Mouse (Mus musculus) midbrain, embryonic 13.5 days (tissue): ENCODE measurements around the gene Tjap1. TPM values are rescaled to one million over a fixed set of nuclear protein-coding genes. Genes with fewer than 3 reads are reported as not detected.

Experiments
- ATAC-seq: fragments of 200-750 bp; cut with Nextera tagmentation; 2 replicates; pipeline ENCODE4 v1.8.0; 2017; ENCODE audit warnings: mild to moderate bottlenecking, moderate TSS enrichment, moderate library complexity
- H3K27ac ChIP-seq: fragments of 300-500 bp; sonication (generic); 2 replicates; pipeline ENCODE4 v1.5.1; 2015; ENCODE audit warnings: inconsistent platforms, mild to moderate bottlenecking, moderate library complexity
- H3K27me3 ChIP-seq: fragments of 300-500 bp; sonication (generic); 2 replicates; pipeline ENCODE4 v1.6.1; 2015; ENCODE audit warnings: mild to moderate bottlenecking, inconsistent platforms
- H3K36me3 ChIP-seq: fragments of 300-500 bp; sonication (generic); 2 replicates; pipeline ENCODE4 v1.6.1; 2015; ENCODE audit warnings: mild to moderate bottlenecking, inconsistent platforms
- H3K4me1 ChIP-seq: fragments of 300-500 bp; sonication (generic); replicated peaks from 2 replicates; pipeline ENCODE4 v1.6.1; 2015; ENCODE audit warnings: inconsistent platforms
- H3K4me2 ChIP-seq: fragments of 300-500 bp; sonication (generic); replicated peaks from 2 replicates; pipeline ENCODE4 v1.6.1; 2015; ENCODE audit warnings: moderate library complexity, mild to moderate bottlenecking, inconsistent platforms
- H3K4me3 ChIP-seq: fragments of 300-500 bp; sonication (generic); replicated peaks from 2 replicates; pipeline ENCODE4 v1.5.1; 2015; ENCODE audit warnings: mild to moderate bottlenecking, inconsistent platforms
- H3K9ac ChIP-seq: fragments of 300-500 bp; sonication (generic); replicated peaks from 2 replicates; pipeline ENCODE4 v1.6.1; 2015; ENCODE audit warnings: mild to moderate bottlenecking, inconsistent platforms
- H3K9me3 ChIP-seq: fragments of 300-500 bp; sonication (generic); 2 replicates; pipeline ENCODE4 v1.6.1; 2016; ENCODE audit warnings: mild to moderate bottlenecking, inconsistent platforms
- WGBS: fragments of 180-500 bp; shearing (Covaris S2); methylation state at CpG from one replicate; pipeline ENCODE4 v1.1.7; 2015; 5-methylcytosine and 5-hydroxymethylcytosine counted together
- polyA plus RNA-seq: library from polyadenylated mRNA; unstranded; fragments of >200 nt; fragmentation: Nextera tagmentation; extraction: Ambion mirVana; gene quantifications from 2 replicates; pipeline ENCODE4 v1.2.1, GENCODE M21; 2015

Gene Tjap1
- 31.3 and 37.2 TPM in 2 replicates for polyA plus RNA-seq

DNA sequence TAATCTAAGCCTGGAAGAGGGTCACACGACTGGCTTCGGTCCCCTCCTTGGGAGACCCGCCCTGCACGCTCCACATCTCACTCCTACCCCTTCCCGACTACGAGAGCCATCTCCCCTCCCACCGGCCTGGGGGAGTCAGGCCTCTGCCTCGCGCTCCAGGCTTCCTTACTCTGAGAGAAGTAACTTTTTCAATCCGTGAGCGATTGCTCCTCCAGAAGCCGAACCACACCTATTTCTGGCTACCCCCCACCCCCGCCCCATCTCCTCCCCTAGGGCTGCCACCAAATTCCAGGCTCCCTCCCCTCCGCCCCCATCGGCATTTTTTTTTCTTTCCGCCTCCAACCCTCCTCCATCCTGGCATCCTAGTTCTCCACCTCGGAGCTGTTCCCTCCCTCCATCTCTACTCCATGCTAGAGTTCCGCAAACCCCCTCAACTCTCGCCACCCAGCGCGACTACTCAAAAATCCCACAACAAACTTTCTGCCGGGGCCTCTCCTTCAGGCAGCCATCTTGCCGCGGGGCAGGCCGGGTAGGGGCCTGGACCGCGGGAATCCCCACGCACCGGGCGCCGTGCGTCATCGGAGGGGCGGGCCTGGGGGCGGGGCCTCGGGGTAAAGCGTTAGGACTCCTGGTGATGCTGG lies at the start of gene Tjap1:
TSS of gene Tjap1 (minus strand) at position 544 of the 641 bp plus-strand sequence.
- H3K9ac ChIP-seq = peak within 1 kb of the TSS; percentile 78
- H3K4me2 ChIP-seq = peak within 1 kb of the TSS; percentile 91
- H3K27me3 ChIP-seq = no peaks in the 10 kb centered on the region
- WGBS = under 1% methylated on average over 37 of the region's 37 CpGs
- no peaks in the 10 kb centered on the region for H3K9me3 ChIP-seq
- peaks cover 16% of the 10 kb centered on the region for H3K36me3 ChIP-seq
- peaks cover 24% of the 10 kb centered on the region for H3K4me1 ChIP-seq
- peak within 1 kb of the TSS; percentile 14; the same call in 1 of the 2 replicates for H3K27ac ChIP-seq
- ATAC-seq = peak; percentile 97
- H3K4me3 ChIP-seq = peak within 1 kb of the TSS; percentile 56

DNA sequence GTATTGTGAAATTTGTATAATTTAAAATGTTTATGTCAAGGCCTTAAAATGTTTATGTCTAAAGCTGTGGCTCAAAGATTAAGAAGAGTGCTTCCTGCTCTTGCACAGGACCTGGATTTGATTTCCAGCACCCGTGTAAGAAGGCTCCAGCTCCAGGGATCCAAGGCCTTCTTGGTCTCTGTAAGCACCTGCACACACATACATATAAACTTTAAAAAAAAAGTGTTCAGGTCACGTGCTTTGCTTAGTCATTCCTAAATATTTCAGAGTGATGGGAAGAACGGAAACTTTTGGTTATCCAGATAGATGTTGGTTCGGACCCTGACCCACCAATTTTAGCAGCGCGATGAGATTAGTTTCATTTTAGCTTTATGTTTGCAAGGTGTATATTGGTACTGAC lies 45.9 kb upstream of the Tjap1 start:
- Histone ChIP-seq H3K4me2 (peak overlapping the region; percentile 77), H3K4me3 (peak overlapping the region; percentile 70), H3K9ac (peak overlapping the region; percentile 46), H3K36me3 (peaks cover 9% of the 10 kb centered on the region), H3K9me3 (no peaks in the 10 kb centered on the region), H3K27ac (peak overlapping the region; percentile 93), H3K27me3 (no peaks in the 10 kb centered on the region), H3K4me1 (peaks cover 15% of the 10 kb centered on the region)
- ATAC-seq = no peak
- WGBS = 74% methylated on average over 6 of the region's 6 CpGs

DNA sequence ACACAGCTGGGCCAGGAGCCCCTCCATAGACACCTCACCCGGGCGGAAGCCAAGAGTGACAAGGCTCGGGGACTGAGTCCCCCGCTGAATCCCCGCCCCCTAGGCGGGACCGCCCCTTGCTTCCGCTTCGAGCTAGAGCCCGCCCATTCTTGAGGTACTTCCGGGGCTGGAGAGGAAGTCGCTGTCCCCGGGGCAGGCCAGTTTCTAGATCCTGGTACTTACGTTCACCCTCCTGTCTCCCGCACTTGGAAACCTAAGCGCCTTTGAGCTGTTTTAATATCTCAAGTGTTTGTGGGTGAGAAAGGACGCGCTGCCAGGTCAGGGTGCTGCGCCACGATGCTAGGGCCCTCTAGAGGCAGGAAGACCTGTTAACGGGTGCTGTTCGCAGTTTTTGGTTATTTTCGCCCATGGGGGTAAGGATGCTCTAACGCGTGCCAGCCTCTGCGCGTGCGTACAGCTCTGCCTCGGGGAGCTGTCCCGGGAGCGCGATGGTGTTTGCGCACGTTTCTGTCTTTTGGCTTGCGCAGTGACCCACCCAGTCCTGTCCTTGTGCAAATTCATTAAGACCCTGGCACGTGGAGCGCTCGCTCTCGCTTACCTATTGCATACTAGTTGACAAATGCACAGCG lies 45.2 kb upstream of the Tjap1 start, which contains the start of gene Abcc10:
TSS of gene Abcc10 (minus strand) at position 447 of the 629 bp plus-strand sequence.
- Histone ChIP-seq H3K9ac (peak within 1 kb of the TSS; percentile 82), H3K27ac (peak within 1 kb of the TSS; percentile 93), H3K27me3 (no peaks in the 10 kb centered on the region), H3K4me3 (peak within 1 kb of the TSS; percentile 70), H3K4me1 (peaks cover 15% of the 10 kb centered on the region), H3K4me2 (peak within 1 kb of the TSS; percentile 77), H3K36me3 (peaks cover 16% of the 10 kb centered on the region), H3K9me3 (no peaks in the 10 kb centered on the region)
- under 1% methylated on average over 40 of the region's 40 CpGs for WGBS
- peak; percentile 99 for ATAC-seq

DNA sequence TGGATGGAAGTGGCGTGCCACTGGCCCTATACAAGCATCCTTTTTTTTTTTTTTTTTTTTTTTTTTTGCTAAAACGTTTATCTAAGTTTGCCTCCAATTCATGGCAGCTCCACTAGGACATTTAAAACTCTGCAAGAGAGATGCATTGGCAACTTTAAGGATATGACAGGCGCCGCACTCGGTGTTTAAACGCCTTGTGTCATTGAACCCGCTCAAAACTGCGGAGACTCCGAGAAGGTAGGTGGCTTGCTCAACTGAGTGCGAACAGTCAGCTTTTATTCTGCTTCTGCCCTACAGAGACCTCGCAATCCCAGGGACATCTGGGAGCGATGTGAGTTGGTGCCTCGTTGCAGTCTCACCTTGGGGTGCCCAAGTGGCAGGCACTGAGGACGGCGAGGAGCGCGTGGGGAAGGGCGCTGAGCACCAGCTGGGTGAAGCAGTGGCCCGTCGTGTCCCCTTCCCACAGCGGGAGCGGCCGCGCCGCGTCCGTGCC lies 44.6 kb upstream of the Tjap1 start:
- WGBS = 4% methylated on average over 27 of the region's 27 CpGs
- H3K36me3 ChIP-seq = peaks cover 18% of the 10 kb centered on the region

DNA sequence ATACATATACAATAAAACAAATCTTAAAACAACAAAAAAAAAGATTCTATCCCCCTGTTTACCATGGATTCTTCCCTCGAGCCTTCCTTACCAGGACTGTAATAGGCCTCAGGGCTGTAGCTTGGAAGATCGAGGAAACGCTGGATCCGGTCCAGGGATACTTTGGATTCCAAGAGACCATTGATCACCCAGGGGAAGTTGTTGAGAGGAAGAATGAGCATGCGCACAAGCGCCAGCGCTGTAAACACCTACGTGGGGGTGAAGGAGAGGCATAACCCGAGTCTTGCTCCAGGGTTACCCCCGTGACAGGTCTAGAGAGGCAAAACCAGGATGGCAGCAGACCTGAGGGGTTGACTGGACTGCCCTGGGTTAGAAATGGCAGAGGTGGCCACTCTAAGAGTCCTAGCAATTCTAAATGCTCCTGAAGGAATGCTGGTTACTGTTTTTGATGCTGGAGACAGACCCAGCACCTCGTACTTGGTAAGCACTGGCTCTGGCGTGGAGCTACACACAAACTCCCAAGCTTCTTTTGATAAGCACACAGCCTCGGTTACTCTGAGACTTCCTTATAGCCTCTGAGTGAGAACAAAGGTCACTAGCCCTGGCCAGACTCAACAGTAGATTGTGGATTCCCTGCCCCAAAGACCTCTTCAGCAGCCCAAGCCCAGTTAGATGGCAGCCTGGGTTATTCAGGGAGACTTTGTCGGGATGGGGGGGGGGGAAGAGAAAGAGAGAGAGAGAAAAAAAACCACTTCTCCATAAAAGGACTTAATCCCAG lies 39.4 kb upstream of the Tjap1 start:
- no peaks in the 10 kb centered on the region for H3K9me3 ChIP-seq
- H3K36me3 ChIP-seq = peaks cover 41% of the 10 kb centered on the region
- ATAC-seq = no peak
- H3K9ac ChIP-seq = no peak overlapping the region
- peaks cover 10% of the 10 kb centered on the region for H3K4me1 ChIP-seq
- H3K27ac ChIP-seq = no peak overlapping the region
- H3K27me3 ChIP-seq = no peaks in the 10 kb centered on the region
- no peak overlapping the region for H3K4me3 ChIP-seq
- 88% methylated on average over 14 of the region's 14 CpGs for WGBS
- no peak overlapping the region for H3K4me2 ChIP-seq

More for the DNA sequence above, 44.6 kb upstream of the Tjap1 start:
- H3K27ac ChIP-seq = peak overlapping the region; percentile 93
- peak overlapping the region; percentile 70 for H3K4me3 ChIP-seq
- H3K9me3 ChIP-seq = no peaks in the 10 kb centered on the region
- ATAC-seq = no peak
- H3K27me3 ChIP-seq = no peaks in the 10 kb centered on the region
- peak overlapping the region; percentile 82 for H3K9ac ChIP-seq
- peak overlapping the region; percentile 77 for H3K4me2 ChIP-seq
- peaks cover 15% of the 10 kb centered on the region for H3K4me1 ChIP-seq

DNA sequence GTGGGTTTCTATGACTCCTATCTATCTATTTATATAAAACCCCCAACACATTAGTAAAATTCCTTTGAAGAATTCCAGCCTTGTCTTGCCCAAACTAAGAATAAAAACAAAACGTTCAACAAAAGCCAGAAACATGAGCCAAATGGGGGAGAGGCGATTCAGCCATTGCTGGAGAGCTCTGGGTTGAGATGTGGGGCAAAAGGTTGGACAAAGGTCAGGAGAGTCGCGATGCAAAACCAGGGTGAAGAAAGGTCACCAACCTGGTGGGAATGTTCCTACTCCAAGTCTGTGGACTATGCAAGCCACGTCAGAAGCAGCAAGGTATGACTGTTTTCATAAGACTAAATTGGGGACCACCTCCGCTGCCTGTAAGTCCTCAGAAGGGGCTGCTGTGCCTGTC lies 37.7 kb upstream of the Tjap1 start:
- H3K4me3 ChIP-seq = no peak overlapping the region
- 84% methylated on average over 6 of the region's 6 CpGs for WGBS
- no peak for ATAC-seq

DNA sequence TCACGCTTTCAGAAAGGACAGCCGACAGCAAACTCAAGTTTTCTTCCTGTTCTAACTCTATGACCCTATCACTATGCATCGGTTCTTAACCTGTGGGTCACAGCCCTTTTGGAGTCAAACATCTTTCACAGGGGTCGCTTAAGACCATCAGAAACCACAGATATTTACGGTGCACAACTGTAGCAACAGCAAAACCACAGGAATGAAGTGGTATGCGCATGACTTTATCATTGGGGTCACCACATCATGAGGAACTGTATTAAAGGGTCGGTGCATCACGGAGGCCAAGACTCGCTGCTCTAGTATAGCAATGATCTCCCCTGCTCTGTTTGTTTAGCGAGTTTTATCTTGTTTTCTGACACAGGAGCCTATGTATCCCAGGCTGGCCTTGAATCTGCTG lies 33.0 kb upstream of the Tjap1 start:
- WGBS = 89% methylated on average over 10 of the region's 10 CpGs
- no peak overlapping the region for H3K27ac ChIP-seq
- no peaks in the 10 kb centered on the region for H3K4me1 ChIP-seq
- no peak overlapping the region for H3K4me3 ChIP-seq
- H3K4me2 ChIP-seq = no peak overlapping the region
- no peak overlapping the region for H3K9ac ChIP-seq
- no peaks in the 10 kb centered on the region for H3K9me3 ChIP-seq
- ATAC-seq = no peak
- no peaks in the 10 kb centered on the region for H3K27me3 ChIP-seq
- H3K36me3 ChIP-seq = peaks cover 22% of the 10 kb centered on the region

More for the DNA sequence above, 37.7 kb upstream of the Tjap1 start:
- H3K4me1 ChIP-seq = no peaks in the 10 kb centered on the region
- H3K9ac ChIP-seq = no peak overlapping the region
- H3K36me3 ChIP-seq = peaks cover 41% of the 10 kb centered on the region
- H3K4me2 ChIP-seq = no peak overlapping the region
- no peaks in the 10 kb centered on the region for H3K9me3 ChIP-seq
- H3K27me3 ChIP-seq = no peaks in the 10 kb centered on the region
- H3K27ac ChIP-seq = no peak overlapping the region

DNA sequence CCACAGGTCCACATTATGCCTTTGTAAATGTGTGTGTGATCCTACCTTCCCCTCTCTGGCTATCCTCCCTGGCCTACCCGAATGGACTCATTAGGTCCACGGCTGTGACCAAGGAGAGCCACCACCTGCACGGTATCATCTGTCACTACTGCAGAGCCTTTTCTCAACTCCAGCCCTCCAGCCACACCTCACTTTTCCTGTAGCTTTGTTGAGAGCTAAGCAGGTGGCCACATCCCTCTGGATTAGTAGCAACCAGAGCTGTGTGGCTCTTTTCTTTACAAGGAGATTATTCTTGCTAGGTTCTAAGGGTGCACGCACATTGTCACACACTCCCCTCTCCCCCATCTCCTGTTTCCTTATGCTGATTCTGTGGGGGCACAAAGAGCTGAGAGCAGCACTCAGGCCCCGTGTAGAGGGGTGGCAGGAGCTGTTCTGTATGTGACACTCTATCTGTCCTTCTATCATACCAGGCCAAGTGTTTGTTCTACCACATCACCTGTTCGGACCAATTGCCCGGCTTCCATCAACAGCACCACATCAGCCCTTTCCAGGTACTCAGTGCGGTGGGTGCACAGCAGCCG lies 30.4 kb upstream of the Tjap1 start:
- H3K36me3 ChIP-seq = peaks cover 22% of the 10 kb centered on the region; the same call in 1 of the 2 replicates

DNA sequence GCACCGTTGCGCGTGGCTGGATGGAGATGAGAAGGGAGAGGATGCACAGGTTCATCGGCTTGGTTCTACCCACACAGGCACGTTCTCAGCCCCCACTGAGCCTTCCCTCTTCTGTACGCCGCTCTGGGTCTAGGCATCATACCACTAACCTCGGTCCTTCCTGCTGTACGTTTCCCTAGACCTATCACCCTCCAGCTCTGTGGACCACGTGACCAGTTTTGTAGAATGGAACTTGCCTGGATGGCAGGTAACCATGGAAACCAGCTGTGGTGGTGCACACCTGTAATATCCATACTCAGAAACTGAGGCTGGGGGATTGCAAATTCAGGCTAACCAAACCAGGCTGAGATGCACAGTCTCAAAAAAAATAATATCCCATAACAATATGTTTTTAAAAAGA lies 27.7 kb upstream of the Tjap1 start:
- no peak for ATAC-seq
- no peaks in the 10 kb centered on the region for H3K9me3 ChIP-seq
- H3K27me3 ChIP-seq = no peaks in the 10 kb centered on the region
- peaks cover 37% of the 10 kb centered on the region for H3K36me3 ChIP-seq
- H3K4me3 ChIP-seq = no peak overlapping the region
- no peak overlapping the region for H3K27ac ChIP-seq
- WGBS = 85% methylated on average over 10 of the region's 10 CpGs
- no peak overlapping the region for H3K9ac ChIP-seq
- no peaks in the 10 kb centered on the region for H3K4me1 ChIP-seq
- H3K4me2 ChIP-seq = no peak overlapping the region

More for the DNA sequence above, 30.4 kb upstream of the Tjap1 start:
- Histone ChIP-seq H3K27me3 (no peaks in the 10 kb centered on the region), H3K4me3 (no peak overlapping the region), H3K9ac (no peak overlapping the region), H3K4me1 (no peaks in the 10 kb centered on the region), H3K27ac (no peak overlapping the region), H3K4me2 (no peak overlapping the region), H3K9me3 (no peaks in the 10 kb centered on the region)
- 89% methylated on average over 9 of the region's 9 CpGs for WGBS
- ATAC-seq = no peak

DNA sequence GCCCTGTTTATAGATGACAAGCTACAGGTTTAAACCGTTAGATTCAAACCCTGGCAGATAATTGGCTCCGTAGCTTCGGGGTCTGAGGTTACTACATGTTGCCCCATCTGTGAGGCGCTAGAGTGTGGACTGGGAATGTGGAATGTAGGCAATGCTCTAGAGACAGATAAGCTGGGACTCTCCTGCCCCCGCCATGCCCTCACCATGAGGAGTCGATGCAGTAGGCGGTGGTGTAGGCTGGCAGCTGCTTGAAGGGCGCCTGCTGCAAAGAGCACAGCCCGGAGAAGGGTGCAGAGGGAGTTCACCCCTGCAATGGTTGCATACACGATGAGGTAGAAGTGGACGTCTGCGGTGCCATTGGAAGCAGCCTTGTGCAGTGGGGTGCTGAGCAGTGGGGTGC lies 27.0 kb upstream of the Tjap1 start:
- Histone ChIP-seq H3K4me2 (no peak overlapping the region), H3K27me3 (no peaks in the 10 kb centered on the region), H3K4me1 (no peaks in the 10 kb centered on the region), H3K36me3 (peaks cover 43% of the 10 kb centered on the region), H3K9me3 (no peaks in the 10 kb centered on the region), H3K27ac (no peak overlapping the region), H3K4me3 (no peak overlapping the region), H3K9ac (no peak overlapping the region)
- no peak for ATAC-seq
- 87% methylated on average over 12 of the region's 12 CpGs for WGBS

DNA sequence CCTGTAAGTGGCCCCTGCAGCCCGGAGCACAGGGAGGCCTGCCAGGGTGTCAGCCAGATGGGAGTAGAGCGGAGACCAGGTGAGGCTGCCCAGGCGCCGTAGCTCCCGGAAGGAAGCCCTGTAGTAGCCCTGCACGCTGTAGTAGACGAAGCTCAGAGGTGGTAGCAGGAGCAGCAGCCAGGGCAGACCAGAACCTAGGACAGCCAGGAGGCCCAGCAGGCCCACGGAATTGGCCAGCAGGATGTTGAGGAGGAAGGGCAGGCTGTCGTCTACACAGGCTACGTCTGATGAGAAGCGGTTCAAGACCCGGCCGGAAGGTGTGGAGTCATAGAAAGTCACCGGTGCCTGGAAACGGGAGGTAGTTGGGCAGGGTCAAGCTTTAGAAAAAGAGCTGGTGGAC lies 24.1 kb upstream of the Tjap1 start:
- no peaks in the 10 kb centered on the region for H3K4me1 ChIP-seq
- peaks cover 56% of the 10 kb centered on the region for H3K36me3 ChIP-seq
- no peak overlapping the region for H3K27ac ChIP-seq
- H3K9ac ChIP-seq = no peak overlapping the region
- 92% methylated on average over 15 of the region's 15 CpGs for WGBS
- H3K4me3 ChIP-seq = no peak overlapping the region
- ATAC-seq = no peak
- H3K4me2 ChIP-seq = no peak overlapping the region
- no peaks in the 10 kb centered on the region for H3K27me3 ChIP-seq
- H3K9me3 ChIP-seq = no peaks in the 10 kb centered on the region
